Mouse (Mus musculus): ENCODE results near the gene Nfe2l2.
A peak's percentile ranks its signal among the peaks of the same experiment; 100 is the strongest.
"Not testable (repeated sequence)": the region's sequence is repeated elsewhere in the genome, so short reads cannot be mapped to it uniquely, and the experiment has no call there.

The Nfe2l2 gene

GRCm38 (mm10) chr2:75642312-75642711, 62.1 kb downstream of the Nfe2l2 start:
- DNase-seq: not testable (repeated sequence)

GRCm38 (mm10) chr2:75639535-75639934, 64.9 kb downstream of the Nfe2l2 start:
- not testable (repeated sequence) for DNase-seq

GRCm38 (mm10) chr2:75637822-75638221, 66.6 kb downstream of the Nfe2l2 start:
- not testable (repeated sequence) for DNase-seq

GRCm38 (mm10) chr2:75637361-75637760, 67.1 kb downstream of the Nfe2l2 start:
- no peak for DNase-seq

- DNase-seq: not testable (repeated sequence)
These were observed 67.5 kb downstream of the Nfe2l2 start for GRCm38 (mm10) chr2:75637055-75637304.

- peak; percentile 84 for DNase-seq
These were observed 68.0 kb downstream of the Nfe2l2 start for GRCm38 (mm10) chr2:75636261-75637054.

- not testable (repeated sequence) for DNase-seq
These were observed 70.0 kb downstream of the Nfe2l2 start for GRCm38 (mm10) chr2:75634431-75634830.

- peak; percentile 64 for DNase-seq
These were observed 70.7 kb downstream of the Nfe2l2 start for GRCm38 (mm10) chr2:75633784-75634183.

- DNase-seq: peak; percentile 65
These were observed 71.1 kb downstream of the Nfe2l2 start for GRCm38 (mm10) chr2:75633381-75633780.

- peak; percentile 44 for DNase-seq
These were observed 71.7 kb downstream of the Nfe2l2 start for GRCm38 (mm10) chr2:75632721-75633181.

- DNase-seq: no peak
These were observed 72.4 kb downstream of the Nfe2l2 start for GRCm38 (mm10) chr2:75632043-75632442.

- DNase-seq: no peak
These were observed 73.0 kb downstream of the Nfe2l2 start for GRCm38 (mm10) chr2:75631421-75631820.

GRCm38 (mm10) chr2:75628487-75628886, 76.0 kb downstream of the Nfe2l2 start:
- DNase-seq: no peak

GRCm38 (mm10) chr2:75626597-75627440, 77.6 kb downstream of the Nfe2l2 start:
- DNase-seq: no peak

All from kidney, adult 11 months (tissue).